Mouse (Mus musculus): Measurements from ENCODE around the gene Sh2b1. TPM values are rescaled to one million over a fixed set of nuclear protein-coding genes. Genes with fewer than 3 reads are reported as not detected.

Gene Sh2b1
- polyA plus RNA-seq, 1 experiment = 146 TPM

DNA sequence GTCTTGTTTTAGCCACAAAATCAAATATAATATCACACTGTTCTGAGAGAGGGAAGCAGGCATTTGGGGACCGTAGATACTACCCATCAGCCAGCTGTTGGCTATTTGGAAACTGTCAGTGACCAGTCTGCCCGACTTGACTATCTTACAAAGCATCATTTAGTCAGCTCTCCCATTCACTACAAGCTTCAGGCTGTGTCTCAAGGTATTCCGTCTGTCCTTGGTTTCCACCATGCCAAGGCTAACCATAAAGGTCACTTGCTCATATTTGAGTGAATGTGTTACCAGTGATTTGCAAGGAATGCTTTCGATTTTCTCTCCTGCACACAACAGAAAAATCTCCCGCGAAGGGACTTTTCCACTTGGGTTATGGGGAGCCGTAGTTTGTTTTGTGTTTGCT, 40.5 kb downstream of the Sh2b1 start:
- Histone ChIP-seq H3K36me3 (ENCODE audit: control insufficient read depth, insufficient read depth, low read length) (no peaks in the 10 kb centered on the region), H3K4me1 (replicated peaks; ENCODE audit: control insufficient read depth, insufficient read depth, low read length) (peaks cover under 1% of the 10 kb centered on the region), H3K4me3 (ENCODE audit: control insufficient read depth, insufficient read depth, low read length) (no peak overlapping the region), H3K27ac (ENCODE audit: control insufficient read depth, insufficient read depth, low read length) (no peak overlapping the region), H3K27me3 (ENCODE audit: control insufficient read depth, insufficient read depth, low read length) (no peaks in the 10 kb centered on the region)
- DNase-seq = no peak
- 94% methylated on average over 7 of the region's 7 CpGs for WGBS
- TF ChIP-seq CTCF (IDR thresholded peaks at IDR 0.05; ENCODE audit: borderline replicate concordance, control insufficient read depth, extremely low read depth, insufficient read depth, low read length, poor library complexity) = no peak
- no peak for TF ChIP-seq POLR2A (IDR thresholded peaks at IDR 0.05; ENCODE audit: control insufficient read depth, extremely low read depth, insufficient read depth, low read length, poor library complexity)

DNA sequence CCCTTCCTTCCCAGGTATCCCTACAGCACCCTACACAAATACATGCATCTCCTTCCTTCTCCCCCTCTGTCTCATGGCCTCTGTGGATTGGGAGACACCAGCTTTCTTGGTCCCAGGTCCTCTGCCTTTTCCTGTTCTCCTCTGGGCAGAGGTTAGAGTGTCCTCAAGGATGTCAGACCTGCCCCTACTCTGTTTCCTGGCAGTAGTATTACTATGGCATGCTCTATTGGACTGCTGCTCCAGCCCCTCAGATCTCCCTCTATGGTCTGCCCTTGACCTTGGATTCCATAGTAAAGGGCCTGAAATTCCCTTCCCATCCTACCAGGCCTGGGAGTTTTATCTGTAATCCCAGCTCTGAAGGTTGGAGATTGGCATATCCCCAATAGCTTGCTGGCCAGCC, 45.1 kb downstream of the Sh2b1 start:
- Histone ChIP-seq H3K4me3 (ENCODE audit: control insufficient read depth, insufficient read depth, low read length) (no peak overlapping the region), H3K36me3 (ENCODE audit: control insufficient read depth, insufficient read depth, low read length) (no peaks in the 10 kb centered on the region), H3K4me1 (replicated peaks; ENCODE audit: control insufficient read depth, insufficient read depth, low read length) (peaks cover 8% of the 10 kb centered on the region), H3K27ac (ENCODE audit: control insufficient read depth, insufficient read depth, low read length) (no peak overlapping the region), H3K27me3 (ENCODE audit: control insufficient read depth, insufficient read depth, low read length) (no peaks in the 10 kb centered on the region)
- no peak for TF ChIP-seq POLR2A (IDR thresholded peaks at IDR 0.05; ENCODE audit: control insufficient read depth, extremely low read depth, insufficient read depth, low read length, poor library complexity)
- DNase-seq = no peak

- WGBS = 44% methylated on average over 15 of the region's 15 CpGs
- H3K36me3 ChIP-seq (ENCODE audit: control insufficient read depth, insufficient read depth, low read length) = no peaks in the 10 kb centered on the region
- peak overlapping the region; percentile 58 for H3K4me3 ChIP-seq (ENCODE audit: control insufficient read depth, insufficient read depth, low read length)
- no peak for DNase-seq
- H3K27me3 ChIP-seq (ENCODE audit: control insufficient read depth, insufficient read depth, low read length) = no peaks in the 10 kb centered on the region
- H3K4me1 ChIP-seq (replicated peaks; ENCODE audit: control insufficient read depth, insufficient read depth, low read length) = peaks cover 8% of the 10 kb centered on the region
- no peak overlapping the region for H3K27ac ChIP-seq (ENCODE audit: control insufficient read depth, insufficient read depth, low read length)
- TF ChIP-seq CTCF (IDR thresholded peaks at IDR 0.05; ENCODE audit: borderline replicate concordance, control insufficient read depth, extremely low read depth, insufficient read depth, low read length, poor library complexity) (no peak), POLR2A (IDR thresholded peaks at IDR 0.05; ENCODE audit: control insufficient read depth, extremely low read depth, insufficient read depth, low read length, poor library complexity) (no peak)
Observed at GRCm38 (mm10) chr7:126429503-126429898, 45.7 kb downstream of the Sh2b1 start.

- peaks cover 8% of the 10 kb centered on the region for H3K4me1 ChIP-seq (replicated peaks; ENCODE audit: control insufficient read depth, insufficient read depth, low read length)
- peak; percentile 95 for DNase-seq
- H3K27me3 ChIP-seq (ENCODE audit: control insufficient read depth, insufficient read depth, low read length) = no peaks in the 10 kb centered on the region
- peak within 1 kb of the TSS; percentile 58 for H3K4me3 ChIP-seq (ENCODE audit: control insufficient read depth, insufficient read depth, low read length)
- H3K27ac ChIP-seq (ENCODE audit: control insufficient read depth, insufficient read depth, low read length) = no peak within 1 kb of the TSS
- WGBS = under 1% methylated on average over 81 of the region's 82 CpGs
- no peak for TF ChIP-seq CTCF (IDR thresholded peaks at IDR 0.05; ENCODE audit: borderline replicate concordance, control insufficient read depth, extremely low read depth, insufficient read depth, low read length, poor library complexity)
- peak; percentile 69; the same call in 1 of the 2 replicates for TF ChIP-seq POLR2A (IDR thresholded peaks at IDR 0.05; ENCODE audit: control insufficient read depth, extremely low read depth, insufficient read depth, low read length, poor library complexity)
- no peaks in the 10 kb centered on the region for H3K36me3 ChIP-seq (ENCODE audit: control insufficient read depth, insufficient read depth, low read length)
Observed at GRCm38 (mm10) chr7:126428631-126429502, 46.4 kb downstream of the Sh2b1 start, which contains the start of gene Rabep2. Gene Rabep2, plus strand, starts transcription at chr7:126428759.

DNA sequence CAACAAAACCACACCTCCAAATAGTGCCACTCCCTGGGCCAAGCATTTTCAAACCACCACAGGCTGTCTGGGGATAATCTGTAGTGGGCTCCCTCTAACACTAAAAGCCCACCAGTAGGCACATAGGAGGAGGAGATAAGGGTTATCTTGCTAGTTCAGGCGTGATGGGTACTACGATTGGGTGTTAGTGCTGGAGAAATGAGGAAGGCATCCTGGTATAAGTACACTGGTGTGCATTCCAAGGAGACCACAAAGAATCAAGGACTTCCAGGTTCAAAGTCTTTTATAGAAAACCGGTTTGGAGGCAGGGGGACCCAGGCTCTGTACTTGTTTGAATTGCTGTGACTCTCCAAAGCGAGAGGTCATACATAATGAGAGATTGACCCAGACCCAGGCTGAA, 47.1 kb downstream of the Sh2b1 start:
- no peak for DNase-seq
- Histone ChIP-seq H3K4me3 (ENCODE audit: control insufficient read depth, insufficient read depth, low read length) (peak overlapping the region; percentile 58), H3K4me1 (replicated peaks; ENCODE audit: control insufficient read depth, insufficient read depth, low read length) (peaks cover 8% of the 10 kb centered on the region), H3K36me3 (ENCODE audit: control insufficient read depth, insufficient read depth, low read length) (no peaks in the 10 kb centered on the region), H3K27ac (ENCODE audit: control insufficient read depth, insufficient read depth, low read length) (no peak overlapping the region), H3K27me3 (ENCODE audit: control insufficient read depth, insufficient read depth, low read length) (no peaks in the 10 kb centered on the region)
- 57% methylated on average over 4 of the region's 4 CpGs for WGBS
- no peak for TF ChIP-seq CTCF (IDR thresholded peaks at IDR 0.05; ENCODE audit: borderline replicate concordance, control insufficient read depth, extremely low read depth, insufficient read depth, low read length, poor library complexity)
- TF ChIP-seq POLR2A (IDR thresholded peaks at IDR 0.05; ENCODE audit: control insufficient read depth, extremely low read depth, insufficient read depth, low read length, poor library complexity) = no peak

DNA sequence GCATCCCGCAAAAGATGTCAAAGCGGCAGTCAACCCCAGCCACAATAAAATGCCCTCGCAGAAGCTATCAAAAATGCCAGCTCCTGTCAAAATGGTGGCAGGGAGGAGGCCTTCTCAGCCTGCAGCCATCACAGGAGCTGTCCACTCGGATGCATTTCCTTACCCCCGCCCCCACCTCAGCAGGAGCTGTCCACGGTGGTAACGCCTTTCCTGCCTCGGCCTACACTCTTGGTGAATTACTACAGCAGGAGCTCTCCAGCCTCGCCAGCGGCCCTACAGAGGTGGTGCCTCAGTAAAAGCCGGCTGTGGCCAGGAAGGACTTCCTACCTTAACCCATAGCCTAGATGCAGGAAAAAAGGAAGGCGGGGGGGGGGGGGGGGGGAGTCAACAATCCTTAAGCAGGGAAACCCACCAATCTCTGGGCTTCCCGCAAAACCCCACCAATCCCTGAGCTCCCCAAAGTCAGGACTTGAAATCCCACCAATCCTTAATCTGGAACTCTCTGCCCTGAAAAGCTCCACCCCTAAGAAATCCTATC, 47.8 kb downstream of the Sh2b1 start:
- H3K4me3 ChIP-seq (ENCODE audit: control insufficient read depth, insufficient read depth, low read length) = no peak overlapping the region
- H3K27ac ChIP-seq (ENCODE audit: control insufficient read depth, insufficient read depth, low read length) = no peak overlapping the region
- no peaks in the 10 kb centered on the region for H3K36me3 ChIP-seq (ENCODE audit: control insufficient read depth, insufficient read depth, low read length)
- H3K4me1 ChIP-seq (replicated peaks; ENCODE audit: control insufficient read depth, insufficient read depth, low read length) = peaks cover 8% of the 10 kb centered on the region
- H3K27me3 ChIP-seq (ENCODE audit: control insufficient read depth, insufficient read depth, low read length) = no peaks in the 10 kb centered on the region
- TF ChIP-seq POLR2A (IDR thresholded peaks at IDR 0.05; ENCODE audit: control insufficient read depth, extremely low read depth, insufficient read depth, low read length, poor library complexity) = no peak
- TF ChIP-seq CTCF (IDR thresholded peaks at IDR 0.05; ENCODE audit: borderline replicate concordance, control insufficient read depth, extremely low read depth, insufficient read depth, low read length, poor library complexity) = no peak
- no peak for DNase-seq
- WGBS = 83% methylated on average over 13 of the region's 13 CpGs

Data from thymus, adult 2 months (tissue).